Mouse (Mus musculus) liver, embryonic 14.5 days (tissue): ENCODE results near the gene Macf1.

Experiments used
- CTCF ChIP-seq: IDR thresholded peaks from 2 replicates; pipeline ENCODE4 v1.5.1; 2016; ENCODE audit warnings: antibody characterized with exemption, low read depth, control low read depth
- EP300 ChIP-seq: IDR thresholded peaks from 2 replicates; pipeline ENCODE4 v1.6.1; 2016; ENCODE audit warnings: antibody characterized with exemption, low read depth

DNA sequence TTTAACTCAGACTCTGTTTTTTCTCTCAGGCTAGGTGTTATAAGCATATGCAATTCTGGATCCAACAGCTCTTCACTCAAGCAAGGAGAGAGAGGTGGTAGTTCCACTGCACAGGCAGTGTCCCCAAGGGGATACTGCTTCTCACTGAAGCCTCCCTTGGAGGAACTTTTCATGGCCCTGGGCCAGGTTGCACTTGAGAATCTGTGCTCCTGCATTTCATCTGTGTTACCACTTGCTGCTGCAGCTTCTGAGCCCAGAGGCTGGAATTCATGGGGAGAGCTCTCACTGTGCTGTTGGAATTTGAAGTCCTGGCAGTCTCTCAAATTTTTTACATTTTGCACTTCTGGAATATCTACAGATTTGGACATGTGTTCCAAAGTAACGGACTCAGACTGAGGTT is 274.4 kb downstream of the Macf1 start:
- TF ChIP-seq EP300 (no peak), CTCF (no peak)
